Mouse (Mus musculus): Measurements from ENCODE around the gene Zfp655. TPM values are rescaled to one million over a fixed set of nuclear protein-coding genes. Genes with fewer than 3 reads are reported as not detected.
"Not testable (repeated sequence)": the region's sequence is repeated elsewhere in the genome, so short reads cannot be mapped to it uniquely, and the experiment has no call there.

The Zfp655 gene
- total and polyA plus RNA-seq, 2 experiments, result 11.8 to 29.5 TPM

DNA sequence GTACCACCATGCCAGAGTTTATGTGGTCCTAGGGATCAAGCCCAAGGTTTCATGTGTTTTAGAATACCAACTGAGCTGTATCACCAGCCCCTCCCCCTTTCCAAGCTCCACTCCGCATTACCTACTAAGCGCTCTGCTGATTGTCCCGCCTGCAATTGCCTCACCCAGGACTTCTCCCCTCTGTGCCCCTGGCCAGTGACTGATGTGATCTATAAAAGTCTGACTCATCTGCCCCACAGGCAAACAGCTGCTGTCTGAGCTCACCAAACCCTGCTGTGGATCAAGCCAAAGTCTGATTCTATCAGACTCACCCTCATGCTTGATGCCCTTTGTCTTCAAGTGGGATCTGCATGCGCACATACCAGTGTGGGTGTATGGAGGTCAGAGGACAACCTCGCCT, 8.7 kb upstream of the Zfp655 start:
- no peak overlapping the region for H3K4me3 ChIP-seq (ENCODE audit: insufficient read depth, low read depth, low read length)
- WGBS, result 26% methylated on average over 5 of the region's 5 CpGs
- H3K36me3 ChIP-seq (ENCODE audit: control insufficient read depth, insufficient read depth, low read length), result peaks cover 5% of the 10 kb centered on the region
- H3K27me3 ChIP-seq (ENCODE audit: control insufficient read depth, insufficient read depth, low read length), result no peaks in the 10 kb centered on the region
- peak overlapping the region; percentile 8; the same call in 1 of the 2 replicates for H3K9ac ChIP-seq (ENCODE audit: low read depth, low read length)
- TF ChIP-seq POLR2A (IDR thresholded peaks at IDR 0.05; ENCODE audit: extremely low read depth, insufficient read depth, low read length) (no peak), CTCF (IDR thresholded peaks at IDR 0.05; ENCODE audit: low read depth, low read length) (no peak)
- peak; percentile 85 for DNase-seq (ENCODE audit: extremely low read depth, low read depth, low spot score)
- no peaks in the 10 kb centered on the region for H3K79me2 ChIP-seq (ENCODE audit: control insufficient read depth, insufficient read depth, low read length)
- H3K27ac ChIP-seq (replicated peaks; ENCODE audit: insufficient read depth, low read depth, low read length), result peak overlapping the region; percentile 77
- peaks cover 41% of the 10 kb centered on the region for H3K4me1 ChIP-seq (ENCODE audit: control insufficient read depth, insufficient read depth, low read length)

DNA sequence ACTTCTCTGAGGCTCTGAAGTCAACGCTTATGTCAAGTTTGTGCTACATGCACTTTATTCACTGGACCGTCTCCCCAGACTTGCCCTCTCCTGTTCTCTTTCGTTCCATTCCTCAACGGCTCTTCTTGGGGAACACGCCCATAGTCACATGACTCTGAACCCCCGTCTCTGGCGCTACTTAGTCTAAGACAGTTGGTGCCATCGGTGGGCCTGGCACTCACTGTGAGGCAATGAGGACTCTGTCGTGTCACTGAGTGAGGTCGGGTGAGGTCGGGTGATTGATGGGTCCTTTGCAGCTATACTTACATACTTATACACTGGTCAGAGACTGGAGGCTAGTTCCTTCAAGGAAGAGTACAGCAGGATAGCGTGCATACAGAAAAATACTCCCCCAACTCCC, 8.1 kb upstream of the Zfp655 start:
- Histone ChIP-seq H3K4me3 (ENCODE audit: insufficient read depth, low read depth, low read length) (no peak overlapping the region), H3K36me3 (ENCODE audit: control insufficient read depth, insufficient read depth, low read length) (peaks cover 5% of the 10 kb centered on the region), H3K79me2 (ENCODE audit: control insufficient read depth, insufficient read depth, low read length) (no peaks in the 10 kb centered on the region), H3K27ac (replicated peaks; ENCODE audit: insufficient read depth, low read depth, low read length) (peak overlapping the region; percentile 77), H3K9ac (ENCODE audit: low read depth, low read length) (0 out of 2 replicates have a peak overlapping the region, but pooled peaks have one; percentile 10), H3K4me1 (ENCODE audit: control insufficient read depth, insufficient read depth, low read length) (peaks cover 36% of the 10 kb centered on the region), H3K27me3 (ENCODE audit: control insufficient read depth, insufficient read depth, low read length) (no peaks in the 10 kb centered on the region)
- TF ChIP-seq CTCF (IDR thresholded peaks at IDR 0.05; ENCODE audit: low read depth, low read length), result no peak
- TF ChIP-seq POLR2A (IDR thresholded peaks at IDR 0.05; ENCODE audit: extremely low read depth, insufficient read depth, low read length), result no peak
- no peak for DNase-seq (ENCODE audit: extremely low read depth, low read depth, low spot score)
- WGBS, result 53% methylated on average over 12 of the region's 12 CpGs

DNA sequence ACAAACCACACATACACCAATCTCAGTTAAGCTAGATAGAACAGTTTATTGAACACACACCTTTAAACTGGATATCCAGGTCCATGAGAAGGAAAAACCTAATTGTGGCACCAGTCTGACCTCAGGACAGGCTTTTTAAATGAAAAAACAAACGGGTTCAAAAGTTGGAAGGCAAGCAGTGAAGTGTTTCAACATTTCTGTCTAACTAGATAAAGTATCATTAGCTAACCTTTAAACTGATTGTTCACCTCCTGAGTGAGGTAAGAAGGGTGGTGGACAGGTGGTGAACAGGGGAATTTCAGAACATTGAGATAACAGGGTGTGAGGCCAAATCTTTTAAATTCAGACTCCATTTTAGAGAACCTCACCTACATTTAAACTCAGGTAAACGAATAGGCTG, 5.1 kb upstream of the Zfp655 start:
- Histone ChIP-seq H3K36me3 (ENCODE audit: control insufficient read depth, insufficient read depth, low read length) (no peaks in the 10 kb centered on the region; the same call in 1 of the 2 replicates), H3K27me3 (ENCODE audit: control insufficient read depth, insufficient read depth, low read length) (no peaks in the 10 kb centered on the region), H3K4me1 (ENCODE audit: control insufficient read depth, insufficient read depth, low read length) (peaks cover 22% of the 10 kb centered on the region), H3K27ac (replicated peaks; ENCODE audit: insufficient read depth, low read depth, low read length) (peak overlapping the region; percentile 96), H3K79me2 (ENCODE audit: control insufficient read depth, insufficient read depth, low read length) (no peaks in the 10 kb centered on the region), H3K4me3 (ENCODE audit: insufficient read depth, low read depth, low read length) (no peak overlapping the region), H3K9ac (ENCODE audit: low read depth, low read length) (no peak overlapping the region)
- no peak for TF ChIP-seq POLR2A (IDR thresholded peaks at IDR 0.05; ENCODE audit: extremely low read depth, insufficient read depth, low read length)
- TF ChIP-seq CTCF (IDR thresholded peaks at IDR 0.05; ENCODE audit: low read depth, low read length), result no peak
- peak; percentile 90 for DNase-seq (ENCODE audit: extremely low read depth, low read depth, low spot score)
- WGBS, result 23% methylated on average over 2 of the region's 2 CpGs

DNA sequence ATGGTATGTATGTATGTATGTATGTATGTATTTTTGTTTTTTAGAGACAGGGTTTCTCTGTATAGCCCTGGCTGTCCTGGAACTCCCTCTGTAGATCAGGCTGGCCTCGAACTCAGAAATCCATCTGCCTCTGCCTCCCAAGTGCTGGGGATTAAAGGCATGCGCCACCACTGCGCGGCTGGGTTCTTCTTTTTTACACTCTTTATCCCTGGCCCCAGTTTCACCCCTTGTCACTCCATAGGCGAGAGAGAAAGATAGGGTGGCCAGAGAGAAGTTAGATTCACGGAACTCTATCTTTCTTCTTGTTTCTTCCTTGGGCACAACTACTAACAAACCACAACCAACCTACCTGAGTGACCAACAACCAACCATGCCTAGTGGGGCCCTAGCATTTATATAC, 2.2 kb upstream of the Zfp655 start:
- not testable (repeated sequence) for H3K27me3 ChIP-seq (ENCODE audit: control insufficient read depth, insufficient read depth, low read length); H3K4me3 ChIP-seq (ENCODE audit: insufficient read depth, low read depth, low read length); DNase-seq (ENCODE audit: extremely low read depth, low read depth, low spot score); H3K27ac ChIP-seq (replicated peaks; ENCODE audit: insufficient read depth, low read depth, low read length); H3K9ac ChIP-seq (ENCODE audit: low read depth, low read length)
- WGBS, result 89% methylated on average over 6 of the region's 6 CpGs
- H3K36me3 ChIP-seq (ENCODE audit: control insufficient read depth, insufficient read depth, low read length), result peaks cover 10% of the 10 kb centered on the region
- H3K79me2 ChIP-seq (ENCODE audit: control insufficient read depth, insufficient read depth, low read length), result peaks cover 16% of the 10 kb centered on the region
- H3K4me1 ChIP-seq (ENCODE audit: control insufficient read depth, insufficient read depth, low read length), result peaks cover 16% of the 10 kb centered on the region

DNA sequence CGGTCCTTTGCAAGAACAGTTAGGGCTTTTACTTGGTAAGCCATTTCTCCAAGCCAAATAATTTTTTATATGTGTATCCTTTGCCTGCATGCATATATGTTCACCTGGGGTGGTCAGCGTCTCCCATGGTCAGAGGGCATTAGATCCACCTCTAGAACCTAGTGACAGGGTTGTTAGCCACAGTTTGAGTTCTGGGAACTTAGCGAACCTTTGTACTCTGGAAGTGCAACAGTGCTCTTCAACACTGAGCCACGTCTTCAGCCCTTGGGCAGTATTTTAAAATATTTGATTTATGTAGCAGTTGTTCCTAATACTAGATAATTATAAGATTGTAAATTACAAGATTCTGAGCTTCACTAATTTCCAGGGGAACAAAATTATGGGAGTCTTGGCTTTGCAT, 874 bp upstream of the Zfp655 start:
- Histone ChIP-seq H3K27ac (replicated peaks; ENCODE audit: insufficient read depth, low read depth, low read length) (peak overlapping the region; percentile 90), H3K9ac (ENCODE audit: low read depth, low read length) (no peak overlapping the region), H3K4me3 (ENCODE audit: insufficient read depth, low read depth, low read length) (no peak overlapping the region; the same call in 1 of the 2 replicates), H3K36me3 (ENCODE audit: control insufficient read depth, insufficient read depth, low read length) (peaks cover 23% of the 10 kb centered on the region), H3K27me3 (ENCODE audit: control insufficient read depth, insufficient read depth, low read length) (no peaks in the 10 kb centered on the region), H3K79me2 (ENCODE audit: control insufficient read depth, insufficient read depth, low read length) (peaks cover 26% of the 10 kb centered on the region), H3K4me1 (ENCODE audit: control insufficient read depth, insufficient read depth, low read length) (peaks cover 16% of the 10 kb centered on the region)
- 40% methylated on average over 4 of the region's 4 CpGs for WGBS
- TF ChIP-seq CTCF (IDR thresholded peaks at IDR 0.05; ENCODE audit: low read depth, low read length) (no peak), POLR2A (IDR thresholded peaks at IDR 0.05; ENCODE audit: extremely low read depth, insufficient read depth, low read length) (no peak)
- peak; percentile 76 for DNase-seq (ENCODE audit: extremely low read depth, low read depth, low spot score)

DNA sequence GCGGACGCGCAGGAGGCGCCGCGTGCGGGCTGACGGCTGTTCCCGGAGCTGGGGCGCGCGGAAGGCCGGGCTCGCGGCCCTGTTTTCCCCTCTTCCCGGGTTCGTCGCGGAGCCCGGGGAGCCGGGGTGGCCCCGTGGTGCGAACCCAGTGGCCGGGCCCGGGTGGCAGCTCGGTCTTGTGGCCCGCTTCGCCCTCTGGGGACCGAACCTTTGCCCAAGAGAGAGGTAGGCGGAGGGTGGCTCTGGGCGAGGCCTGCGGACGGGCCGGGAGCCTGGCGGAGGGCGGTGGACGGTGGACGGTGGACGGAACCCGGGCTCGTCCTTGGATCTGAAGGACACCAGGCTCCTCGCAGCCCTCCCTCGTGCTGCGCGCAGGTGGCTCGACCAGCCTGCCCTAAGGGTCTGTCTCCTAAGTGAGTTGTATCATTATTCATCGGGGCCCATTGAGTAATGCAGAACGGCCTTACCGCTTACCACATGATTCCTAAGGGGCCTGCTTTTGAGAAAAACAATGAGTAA, 437 bp downstream of the Zfp655 start:
- TF ChIP-seq CTCF (IDR thresholded peaks at IDR 0.05; ENCODE audit: low read depth, low read length) (no peak), POLR2A (IDR thresholded peaks at IDR 0.05; ENCODE audit: extremely low read depth, insufficient read depth, low read length) (no peak)
- Histone ChIP-seq H3K27ac (replicated peaks; ENCODE audit: insufficient read depth, low read depth, low read length) (peak overlapping the region; percentile 87), H3K9ac (ENCODE audit: low read depth, low read length) (peak overlapping the region; percentile 93), H3K79me2 (ENCODE audit: control insufficient read depth, insufficient read depth, low read length) (peaks cover 27% of the 10 kb centered on the region), H3K4me1 (ENCODE audit: control insufficient read depth, insufficient read depth, low read length) (peaks cover 9% of the 10 kb centered on the region), H3K27me3 (ENCODE audit: control insufficient read depth, insufficient read depth, low read length) (no peaks in the 10 kb centered on the region), H3K4me3 (ENCODE audit: insufficient read depth, low read depth, low read length) (peak overlapping the region; percentile 98), H3K36me3 (ENCODE audit: control insufficient read depth, insufficient read depth, low read length) (peaks cover 29% of the 10 kb centered on the region)
- WGBS, result under 1% methylated on average over 48 of the region's 49 CpGs
- DNase-seq (ENCODE audit: extremely low read depth, low read depth, low spot score), result peak; percentile 24

All from liver, adult 2 months (tissue).